Mouse (Mus musculus) olfactory bulb, adult 2 months (tissue): ENCODE measurements at regions not wholly inside any gene's neighbourhood (a gene's known extent, or its start where the extent isn't known, plus 50 kb on each side); places are given as distances from the start of the nearest gene placed in this dataset.

Source experiments
- CTCF ChIP-seq: fragments of 200-500 bp; IDR thresholded peaks from 2 replicates; pipeline ENCODE4 v1.5.1; 2012; ENCODE audit warnings: low read depth, mild to moderate bottlenecking, low read length, moderate library complexity; ENCODE audit not compliant: insufficient read depth
- POLR2A ChIP-seq: fragments of 200-500 bp; IDR thresholded peaks from 2 replicates; pipeline ENCODE4 v1.6.1; 2012; ENCODE audit warnings: mild to moderate bottlenecking, low read depth, low read length, moderate library complexity; ENCODE audit not compliant: insufficient read depth

DNA sequence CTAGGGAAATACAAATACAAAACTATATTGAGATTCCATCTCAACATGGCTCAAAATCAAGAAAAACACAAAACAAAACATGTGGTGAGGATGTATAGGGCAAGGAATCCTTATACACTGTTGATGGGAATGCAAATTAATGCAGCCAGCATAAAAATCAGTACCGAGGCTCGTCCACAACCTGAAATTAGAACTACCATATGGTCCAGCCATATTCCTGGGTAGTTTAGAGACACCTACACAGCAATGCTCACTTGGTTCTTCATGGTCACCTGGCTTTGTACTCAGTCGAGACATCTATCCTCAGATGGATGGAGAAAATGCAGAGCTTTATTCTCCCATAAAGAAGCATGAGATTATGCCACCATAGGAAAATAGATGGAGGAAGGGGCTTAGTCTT is 340.0 kb downstream of the Phkb start:
- TF ChIP-seq POLR2A (no peak), CTCF (no peak)
